Mouse (Mus musculus) left cerebral cortex, postnatal 25 days (tissue): ENCODE results near the gene Fgfr2. TPM values are rescaled to one million over a fixed set of nuclear protein-coding genes. Genes with fewer than 3 reads are reported as not detected.

Experiments used
- microRNA-seq, 2 experiments: library from miRNA; unstranded; fragments of <30 nt; microRNA quantifications; one replicate each; pipeline ENCODE4 v1.2.0; 2022
- total RNA-seq, 2 experiments: library from RNA; stranded (reverse); gene quantifications; 2 replicates each; pipeline ENCODE4 v1.2.3; 2021

Gene Fgfr2
- total RNA-seq, 2 experiments from 2014 or later: 37.1 to 42.0 TPM

Small RNAs within 50 kb of the gene (microRNA-seq; reads per million reads assigned to microRNA genes)
- 1.3 to 1.7 reads per million in 2 experiments for gene Mir7061

Other genes starting within 250 kb of the Fgfr2 start
- gene Zranb1, start 192.2 kb downstream of the Fgfr2 start, total RNA-seq: 10 to 100 TPM; 38.6 to 39.2 TPM
- 10 to 100 TPM; 23.3 to 24.3 TPM for gene Ctbp2, start 1.0 kb upstream of the Fgfr2 start, total RNA-seq